Mouse (Mus musculus) ovary, adult 18-20 months (tissue): ENCODE data around the gene Gm21560.
"Not testable (repeated sequence)": the region's sequence is repeated elsewhere in the genome, so short reads cannot be mapped to it uniquely, and the experiment has no call there.

Source experiments
- DNase-seq: peaks from one replicate; pipeline ENCODE4 v3.0.0; 2022; ENCODE audit warnings: low spot score, mixed read lengths

Gm21560 gene

GRCm38 (mm10) chr14:6219192-6219591 is at the start of gene Gm21560:
Gene Gm21560, minus strand, starts transcription at chr14:6219292.
- DNase-seq: not testable (repeated sequence)

GRCm38 (mm10) chr14:6163538-6163937 is 55.6 kb downstream of the Gm21560 start:
- not testable (repeated sequence) for DNase-seq

GRCm38 (mm10) chr14:6161085-6161484 is 58.0 kb downstream of the Gm21560 start:
- DNase-seq: not testable (repeated sequence)
